In genomic region chr5:139722709-139723108, GRCm38 (mm10) we compare ENCODE assay signal across 15 mouse cellular contexts. TPM values are rescaled to one million over a fixed set of nuclear protein-coding genes. Genes with fewer than 3 reads are reported as not detected.
A peak's percentile ranks its signal among the peaks of the same experiment; 100 is the strongest.
DNase-seq lines count a peak whose midpoint lies in the region; ATAC-seq and TF ChIP-seq lines count a peak whose summit lies in the region.
"Had no signal": no experiment of that assay in that cellular context is flagged by ENCODE, and none has a peak within 500 bp of the region (broad histone marks: within the 10 kb centered on the region; RNA-seq: fewer than 3 reads in every experiment).

No protein-coding gene starts in this region.

- peak; percentile 37; the same call in 1 of the 2 replicates for TF ChIP-seq CTCF in kidney, postnatal 0 days (IDR thresholded peaks at IDR 0.05; ENCODE audit: low read depth)

- 68% methylated on average over 6 of the region's 6 CpGs for WGBS in kidney, postnatal 0 days
- 37% methylated on average over 6 of the region's 6 CpGs for WGBS in liver, embryonic 16.5 days (ENCODE audit: insufficient replicate concordance)

- no peak overlapping the region for H3K9ac ChIP-seq in kidney, postnatal 0 days (ENCODE audit: low read depth, low read length)
- H3K9ac ChIP-seq in liver, embryonic 16.5 days (ENCODE audit: low read depth, low read length): no peak overlapping the region; the same call in 1 of the 2 replicates
- H3K9ac ChIP-seq: embryonic facial prominence, embryonic 15.5 days; heart, embryonic 15.5 days; limb, embryonic 12.5 days; neural tube, embryonic 13.5 days had no signal

- H3K9me3 ChIP-seq in kidney, postnatal 0 days (replicated peaks; ENCODE audit: low read length): no peaks in the 10 kb centered on the region
- H3K9me3 ChIP-seq in liver, embryonic 16.5 days (replicated peaks; ENCODE audit: control insufficient read depth, low read length): no peaks in the 10 kb centered on the region
- H3K9me3 ChIP-seq: embryonic facial prominence, embryonic 15.5 days; heart, embryonic 15.5 days; limb, embryonic 12.5 days; midbrain, embryonic 10.5 days; neural tube, embryonic 13.5 days had no signal

- no peaks in the 10 kb centered on the region for H3K27me3 ChIP-seq in kidney, postnatal 0 days (ENCODE audit: insufficient read depth, low read length)
- H3K27me3 ChIP-seq in liver, embryonic 16.5 days (ENCODE audit: control insufficient read depth, insufficient read depth, low read depth, low read length): no peaks in the 10 kb centered on the region
- H3K27me3 ChIP-seq: embryonic facial prominence, embryonic 15.5 days; heart, embryonic 15.5 days; limb, embryonic 12.5 days; neural tube, embryonic 13.5 days had no signal

- H3K4me1 ChIP-seq in kidney, postnatal 0 days (replicated peaks; ENCODE audit: insufficient read depth, low read length): peaks cover 17% of the 10 kb centered on the region
- peaks cover 20% of the 10 kb centered on the region for H3K4me1 ChIP-seq in liver, embryonic 16.5 days (ENCODE audit: control insufficient read depth, low read depth, low read length)

- H3K27ac ChIP-seq in kidney, postnatal 0 days: no peak overlapping the region
- H3K27ac ChIP-seq in liver, embryonic 16.5 days (ENCODE audit: low read length): peak overlapping the region; percentile 21; the same call in 1 of the 2 replicates
- H3K27ac ChIP-seq: embryonic facial prominence, embryonic 15.5 days; heart, embryonic 15.5 days; limb, embryonic 12.5 days; neural tube, embryonic 13.5 days had no signal

- H3K4me3 ChIP-seq in kidney, postnatal 0 days (replicated peaks; ENCODE audit: low read depth, low read length): no peak overlapping the region
- H3K4me3 ChIP-seq in liver, embryonic 16.5 days (ENCODE audit: low read depth, low read length): no peak overlapping the region
- H3K4me3 ChIP-seq: embryonic facial prominence, embryonic 15.5 days; heart, embryonic 15.5 days; limb, embryonic 12.5 days; midbrain, embryonic 10.5 days; neural tube, embryonic 13.5 days had no signal

- no peak overlapping the region for H3K4me2 ChIP-seq in kidney, postnatal 0 days (ENCODE audit: low read length)
- no peak overlapping the region for H3K4me2 ChIP-seq in liver, embryonic 16.5 days (ENCODE audit: low read depth, low read length)
- H3K4me2 ChIP-seq: embryonic facial prominence, embryonic 15.5 days; heart, embryonic 15.5 days; limb, embryonic 12.5 days; neural tube, embryonic 13.5 days had no signal

- H3K36me3 ChIP-seq in kidney, postnatal 0 days (ENCODE audit: insufficient read depth, low read length): no peaks in the 10 kb centered on the region
- peaks cover 3% of the 10 kb centered on the region for H3K36me3 ChIP-seq in liver, embryonic 16.5 days (ENCODE audit: control insufficient read depth, insufficient read depth)
- H3K36me3 ChIP-seq: embryonic facial prominence, embryonic 15.5 days; heart, embryonic 15.5 days; midbrain, embryonic 10.5 days; neural tube, embryonic 13.5 days had no signal

- no peak for DNase-seq in kidney, postnatal 0 days (ENCODE audit: low spot score)
- DNase-seq in kidney, adult 9 months: no peak
- peak; percentile 37 for DNase-seq in ES-CJ7 (ENCODE audit: low read depth, low spot score)
- peak; percentile 33 for DNase-seq in c-Kit-positive CD71-positive TER-119-positive erythroid progenitor cells, embryonic 14.5 days (ENCODE audit: low spot score)
- DNase-seq in kidney, adult 11 months: no peak
- DNase-seq in gastrocnemius, adult 8-10 months (ENCODE audit: low spot score in 2 of 2): no peak
- DNase-seq in frontal cortex, postnatal 25 days (ENCODE audit: low spot score in 2 of 2): no peak
- DNase-seq: adrenal gland, postnatal 25 days; cerebellum, adult 9-10 months had no signal

- no peak for ATAC-seq in kidney, postnatal 0 days (replicated peaks; ENCODE audit: low FRiP score, low read depth)
- 0 out of 2 replicates have a peak, but pooled peaks have one; percentile 25 for ATAC-seq in liver, embryonic 16.5 days (ENCODE audit: low read depth)

RNA-seq across cellular contexts. Expression of gene Micall2, which starts 13.4 kb away (rescaled TPM):
- polyA plus RNA-seq in kidney, postnatal 0 days (2015; fragmentation: Nextera tagmentation; extraction: Ambion mirVana): 4.2 and 4.6 TPM in 2 replicates
- polyA plus RNA-seq in liver, embryonic 16.5 days (2015; fragmentation: Nextera tagmentation; extraction: Ambion mirVana): 10.4 and 11.1 TPM in 2 replicates
- under 1 TPM; 0.24 to 0.74 (median 0.37) TPM for total RNA-seq in gastrocnemius, adult 8-10 months (2022)

RNA-seq across cellular contexts. Expression of gene Ints1, which starts 52.8 kb away (rescaled TPM):
- 17.9 and 19.0 TPM in 2 replicates for polyA plus RNA-seq in kidney, postnatal 0 days (2015; fragmentation: Nextera tagmentation; extraction: Ambion mirVana)
- 10.4 and 11.2 TPM in 2 replicates for polyA plus RNA-seq in liver, embryonic 16.5 days (2015; fragmentation: Nextera tagmentation; extraction: Ambion mirVana)
- total RNA-seq in gastrocnemius, adult 8-10 months (2022): 10 to 100 TPM; 29.3 to 37.0 (median 32.3) TPM

Comparison
In these comparisons a context has a peak if more than half of its experiments do, and no peak if none do; other contexts are left out.
1. DNase-seq: peak in ES-CJ7 (single experiment) and c-Kit-positive CD71-positive TER-119-positive erythroid progenitor cells, embryonic 14.5 days (single experiment); none in kidney, postnatal 0 days (single experiment), kidney, adult 9 months (single experiment), kidney, adult 11 months (single experiment), gastrocnemius, adult 8-10 months (0 of 2) and frontal cortex, postnatal 25 days (0 of 2).